Mouse (Mus musculus): ENCODE measurements around the gene Rybp.

Gene Rybp

GRCm38 (mm10) chr6:100190803-100191559 is 96.3 kb downstream of the Rybp start:
- no peak for DNase-seq (ENCODE audit: low spot score in 2 of 2)

GRCm38 (mm10) chr6:100190310-100190709 is 97.0 kb downstream of the Rybp start:
- DNase-seq (ENCODE audit: low spot score in 2 of 2) = no peak

DNA sequence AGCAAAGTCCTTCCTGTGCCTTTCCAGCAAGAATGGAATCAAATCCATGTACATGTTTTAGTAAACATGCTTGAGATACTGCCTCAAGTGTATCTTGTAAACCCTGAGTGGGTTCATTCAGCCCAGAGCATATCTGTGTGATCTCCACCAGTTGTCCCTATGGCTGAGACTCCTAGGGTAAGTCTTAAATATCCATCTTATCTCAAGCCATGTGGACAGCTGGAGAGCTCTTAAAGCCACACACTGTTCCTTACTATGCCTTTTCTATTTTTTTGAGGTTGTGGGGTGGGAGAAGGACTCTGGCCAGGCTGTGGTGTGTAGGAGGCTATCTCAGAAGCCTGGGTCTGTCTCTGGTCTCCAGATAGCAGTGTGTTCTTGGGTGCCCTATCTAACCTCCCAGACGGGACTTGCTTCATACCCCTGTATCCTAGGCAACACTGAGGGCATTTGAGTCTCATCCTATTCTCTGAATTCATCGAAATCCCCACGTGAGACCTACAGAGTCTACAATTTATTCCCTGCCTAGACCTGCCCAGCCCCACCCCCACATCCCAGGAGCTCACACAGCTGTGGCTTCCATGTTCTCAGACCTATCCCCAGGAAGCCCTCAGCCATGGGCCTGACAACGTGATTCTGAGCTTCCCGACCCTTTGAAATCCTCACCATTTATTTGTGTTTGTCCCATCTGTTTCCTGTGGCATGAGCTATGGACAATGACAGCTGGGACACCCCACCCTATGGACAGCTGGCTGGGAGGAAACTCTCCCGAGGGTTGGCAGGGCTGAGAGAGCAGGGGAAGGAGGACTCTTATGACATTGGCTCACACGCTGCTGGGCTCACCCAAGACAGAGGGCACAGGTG is 98.2 kb downstream of the Rybp start:
- DNase-seq (ENCODE audit: low spot score in 2 of 2) = no peak

- no peak for DNase-seq (ENCODE audit: low spot score in 2 of 2)
These were observed 99.5 kb downstream of the Rybp start for GRCm38 (mm10) chr6:100187821-100188220.

DNA sequence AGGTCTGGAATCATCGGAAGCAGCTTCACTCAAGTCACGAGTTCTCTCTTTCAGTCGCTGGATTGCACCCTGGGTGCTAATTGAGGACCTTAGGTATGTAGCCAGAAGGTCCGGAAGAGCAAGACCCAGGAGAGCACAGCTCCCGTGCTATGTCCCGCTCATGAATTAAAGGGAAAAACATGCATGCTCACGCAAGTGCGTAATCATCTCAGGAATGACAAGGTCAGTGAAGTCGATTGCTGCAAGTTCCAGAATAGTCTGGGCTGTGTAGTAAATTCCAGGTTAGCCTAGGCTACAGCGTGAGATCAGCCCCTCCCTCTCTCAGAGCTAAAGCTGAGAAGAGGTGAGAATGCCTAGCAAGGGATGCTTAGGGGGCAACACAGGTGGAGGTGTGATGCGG is 100.5 kb downstream of the Rybp start:
- DNase-seq (ENCODE audit: low spot score in 2 of 2) = no peak

DNA sequence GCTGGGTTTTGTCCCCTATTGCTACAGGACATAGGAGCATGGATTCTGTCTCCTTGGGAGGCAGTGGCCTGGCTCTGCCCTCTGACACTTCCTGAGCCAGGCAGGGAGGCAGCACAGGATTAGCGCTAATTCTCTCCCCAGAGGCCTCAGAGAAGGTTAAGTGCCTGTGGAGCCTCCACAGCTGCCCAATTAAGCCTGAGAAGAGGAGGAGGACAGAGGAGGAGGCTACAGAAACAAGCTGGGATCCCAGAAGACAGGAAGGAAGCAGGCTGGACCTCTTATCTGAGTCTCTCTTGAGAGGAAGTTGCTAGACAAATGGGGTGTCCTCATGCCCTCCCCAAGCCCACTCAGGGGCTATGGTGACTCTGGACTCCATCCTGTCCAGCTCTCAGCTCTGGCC is 101.8 kb downstream of the Rybp start:
- no peak for DNase-seq (ENCODE audit: low spot score in 2 of 2)

DNA sequence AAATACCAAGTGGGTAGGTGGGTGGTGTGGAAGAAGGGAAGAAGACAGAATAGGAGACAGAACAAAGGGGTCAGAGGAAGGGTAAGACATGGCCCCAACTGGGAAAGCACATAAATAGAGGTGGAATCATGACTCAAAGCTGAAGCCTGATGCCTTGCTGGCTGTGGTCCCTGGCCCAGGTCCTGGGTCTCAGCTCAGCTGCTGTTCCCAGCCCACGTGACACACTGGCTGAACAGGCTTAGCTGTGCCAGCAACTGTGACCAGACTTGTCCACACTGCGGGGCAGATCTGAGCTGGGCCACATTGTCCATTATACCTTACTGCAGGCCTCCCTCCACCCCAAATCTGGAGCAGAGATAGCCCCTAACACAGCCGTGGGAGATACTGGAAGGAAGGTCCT is 103.9 kb downstream of the Rybp start:
- DNase-seq (ENCODE audit: low spot score in 2 of 2) = no peak

- DNase-seq (ENCODE audit: low spot score in 2 of 2) = no peak
These were observed 106.4 kb downstream of the Rybp start for GRCm38 (mm10) chr6:100180883-100181262.

GRCm38 (mm10) chr6:100180213-100180882 is 106.9 kb downstream of the Rybp start:
- no peak for DNase-seq (ENCODE audit: low spot score in 2 of 2)

DNA sequence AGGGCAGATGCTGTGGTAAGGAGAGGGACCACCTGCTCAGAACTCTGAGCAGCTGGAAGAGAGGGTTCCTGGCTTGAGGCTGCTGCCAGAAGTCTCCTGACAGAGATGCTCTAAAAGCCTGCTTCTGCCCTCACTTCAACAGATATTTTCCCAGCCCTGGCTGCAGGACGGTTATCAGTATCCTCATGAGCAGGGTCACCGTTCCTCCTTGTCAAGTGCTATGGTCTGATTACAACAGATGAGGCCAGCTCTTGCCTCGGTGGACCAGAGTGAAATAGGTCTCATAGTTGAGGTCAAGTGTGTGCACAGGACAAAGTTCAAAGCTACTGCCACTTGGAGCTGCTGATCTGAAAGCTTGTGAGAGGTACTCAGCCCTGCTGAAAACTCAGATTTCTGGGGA is 108.5 kb downstream of the Rybp start:
- no peak for DNase-seq (ENCODE audit: low spot score in 2 of 2)
